Comparison of ENCODE assay signal across 9 mouse cellular contexts in the genomic region with DNA sequence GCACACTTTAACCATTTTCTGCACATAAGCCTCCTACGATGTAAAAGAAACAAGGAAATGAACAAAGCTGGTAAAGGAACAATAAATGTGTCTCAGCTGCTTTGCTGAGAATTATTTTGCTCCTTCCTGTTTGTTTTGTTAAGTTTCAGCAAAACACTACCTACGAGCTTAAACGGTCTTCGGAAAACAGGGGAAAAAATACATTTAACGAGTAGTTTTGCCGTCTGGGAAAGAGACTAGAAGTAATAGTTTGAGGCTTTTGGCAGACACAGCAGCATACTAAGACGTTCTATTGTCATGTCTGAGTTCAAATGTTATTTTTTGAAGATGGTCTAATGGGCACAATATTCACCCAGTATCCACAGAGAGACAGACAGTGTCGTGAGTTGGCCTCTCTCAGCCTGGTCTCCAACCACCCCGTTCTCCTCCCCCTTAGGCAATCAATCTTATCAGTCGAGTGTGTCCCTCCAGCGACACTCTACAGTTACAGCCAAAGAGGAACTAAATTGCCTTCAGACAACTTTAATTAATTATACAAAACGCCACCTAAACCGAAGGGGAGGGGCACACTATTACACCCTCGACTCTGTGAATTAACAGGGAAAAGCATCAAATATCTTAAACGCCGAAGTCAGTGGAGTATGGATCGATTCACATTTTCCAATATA. TPM values are rescaled to one million over a fixed set of nuclear protein-coding genes. Genes with fewer than 3 reads are reported as not detected.
DNase-seq lines count a peak whose midpoint lies in the region; ATAC-seq and TF ChIP-seq lines count a peak whose summit lies in the region.
"Had no signal": no experiment of that assay in that cellular context is flagged by ENCODE, and none has a peak within 500 bp of the region (broad histone marks: within the 10 kb centered on the region; RNA-seq: fewer than 3 reads in every experiment).

No protein-coding gene starts in this region.

- ATAC-seq in forebrain, embryonic 12.5 days (ENCODE audit: low FRiP score), result no peak
- no peak for ATAC-seq in hindbrain, postnatal 0 days
- ATAC-seq in midbrain, embryonic 15.5 days (replicated peaks), result no peak

- peaks cover 6% of the 10 kb centered on the region for H3K4me1 ChIP-seq in forebrain, embryonic 12.5 days
- no peaks in the 10 kb centered on the region for H3K4me1 ChIP-seq in hindbrain, postnatal 0 days (ENCODE audit: insufficient read depth, low read length)
- peaks cover 23% of the 10 kb centered on the region for H3K4me1 ChIP-seq in midbrain, embryonic 15.5 days

- peaks cover 33% of the 10 kb centered on the region for H3K27me3 ChIP-seq in forebrain, embryonic 12.5 days
- no peaks in the 10 kb centered on the region for H3K27me3 ChIP-seq in hindbrain, postnatal 0 days (ENCODE audit: insufficient read depth, low read length)
- H3K27me3 ChIP-seq in midbrain, embryonic 15.5 days (replicated peaks), result no peaks in the 10 kb centered on the region

- 44% methylated on average over 17 of the region's 17 CpGs for WGBS in forebrain, embryonic 12.5 days
- 34% methylated on average over 17 of the region's 17 CpGs for WGBS in hindbrain, postnatal 0 days
- WGBS in midbrain, embryonic 15.5 days, result 45% methylated on average over 17 of the region's 17 CpGs

- peak; percentile 6 for DNase-seq in kidney, adult 9 months
- DNase-seq in kidney, postnatal 25 days, result no peak
- peak; percentile 27 for DNase-seq in hindbrain, postnatal 0 days (ENCODE audit: low spot score)
- no peak for DNase-seq in thymus, adult 18-20 months
- DNase-seq in urinary bladder, postnatal 10 days (ENCODE audit: low spot score), result no peak
- no peak for DNase-seq in frontal cortex, postnatal 25 days (ENCODE audit: low spot score in 2 of 2)

- no peak; the same call in 1 of the 2 replicates for TF ChIP-seq CTCF in hindbrain, postnatal 0 days (IDR thresholded peaks at IDR 0.05; ENCODE audit: low read depth)

- H3K4me2 ChIP-seq in forebrain, embryonic 12.5 days, result peak overlapping the region; percentile 90
- peak overlapping the region; percentile 86 for H3K4me2 ChIP-seq in hindbrain, postnatal 0 days (ENCODE audit: low read depth, low read length)
- peak overlapping the region; percentile 98 for H3K4me2 ChIP-seq in midbrain, embryonic 15.5 days

- H3K9ac ChIP-seq in forebrain, embryonic 12.5 days, result no peak overlapping the region
- H3K9ac ChIP-seq in hindbrain, postnatal 0 days (replicated peaks; ENCODE audit: low read length), result 0 out of 2 replicates have a peak overlapping the region, but pooled peaks have one; percentile 30
- H3K9ac ChIP-seq in midbrain, embryonic 15.5 days, result no peak overlapping the region

- no peaks in the 10 kb centered on the region for H3K9me3 ChIP-seq in forebrain, embryonic 12.5 days
- no peaks in the 10 kb centered on the region for H3K9me3 ChIP-seq in hindbrain, postnatal 0 days (ENCODE audit: low read length)
- H3K9me3 ChIP-seq in midbrain, embryonic 15.5 days, result no peaks in the 10 kb centered on the region

- peak overlapping the region; percentile 72; the same call in 1 of the 2 replicates for H3K4me3 ChIP-seq in forebrain, embryonic 12.5 days (replicated peaks)
- peak overlapping the region; percentile 62 for H3K4me3 ChIP-seq in hindbrain, postnatal 0 days (ENCODE audit: low read length)
- peak overlapping the region; percentile 52 for H3K4me3 ChIP-seq in midbrain, embryonic 15.5 days

- no peak overlapping the region for H3K27ac ChIP-seq in forebrain, embryonic 12.5 days
- no peak overlapping the region for H3K27ac ChIP-seq in hindbrain, postnatal 0 days
- no peak overlapping the region for H3K27ac ChIP-seq in midbrain, embryonic 15.5 days

- H3K36me3 ChIP-seq in forebrain, embryonic 12.5 days (replicated peaks), result no peaks in the 10 kb centered on the region
- no peaks in the 10 kb centered on the region for H3K36me3 ChIP-seq in hindbrain, postnatal 0 days (ENCODE audit: insufficient read depth, low read length)
- no peaks in the 10 kb centered on the region for H3K36me3 ChIP-seq in midbrain, embryonic 15.5 days (replicated peaks)

RNA-seq across cellular contexts. Expression of a gene that starts 1.8 kb away (rescaled TPM):
- polyA plus RNA-seq in forebrain, embryonic 12.5 days (2016; fragmentation: Nextera tagmentation; extraction: Ambion mirVana), result 3.8 and 4.6 TPM in 2 replicates
- total RNA-seq in hindbrain, postnatal 0 days (2014; rRNA removed), result 4.2 and 4.5 TPM in 2 replicates
- polyA plus RNA-seq in hindbrain, postnatal 0 days (2015; fragmentation: Nextera tagmentation; extraction: Ambion mirVana), result 3.5 and 3.7 TPM in 2 replicates
- 4.5 and 5.0 TPM in 2 replicates for polyA plus RNA-seq in midbrain, embryonic 15.5 days (2015; fragmentation: Nextera tagmentation; extraction: Ambion mirVana)

RNA-seq across cellular contexts. Expression of a gene that starts 12.8 kb away (rescaled TPM):
- polyA plus RNA-seq in forebrain, embryonic 12.5 days (2016; fragmentation: Nextera tagmentation; extraction: Ambion mirVana), result not detected in 2 replicates
- not detected in 2 replicates for total RNA-seq in hindbrain, postnatal 0 days (2014; rRNA removed)
- polyA plus RNA-seq in hindbrain, postnatal 0 days (2015; fragmentation: Nextera tagmentation; extraction: Ambion mirVana), result not detected in 2 replicates
- polyA plus RNA-seq in midbrain, embryonic 15.5 days (2015; fragmentation: Nextera tagmentation; extraction: Ambion mirVana), result not detected in 2 replicates
- total RNA-seq: ES-E14 had no signal

Comparison
In these comparisons a context has a peak if more than half of its experiments do, and no peak if none do; other contexts are left out.
1. DNase-seq: peak in kidney, adult 9 months (single experiment) and hindbrain, postnatal 0 days (single experiment); none in kidney, postnatal 25 days (0 of 2), thymus, adult 18-20 months (0 of 2), urinary bladder, postnatal 10 days (single experiment) and frontal cortex, postnatal 25 days (0 of 2).
2. Peak in every context shown above with its lines, with median percentiles within 50 percentile points of each other: H3K4me2 ChIP-seq and H3K4me3 ChIP-seq.